Mouse (Mus musculus) A20 (cell line): ENCODE data around the gene Gtf3c5.

Experiments used
- DNase-seq: peaks from one replicate; pipeline ENCODE4 v3.0.0-alpha.2; 2011; ENCODE audit warnings: low read depth, low spot score

The Gtf3c5 gene

GRCm38 (mm10) chr2:28535263-28535540, 48.3 kb downstream of the Gtf3c5 start:
- peak; percentile 51 for DNase-seq

GRCm38 (mm10) chr2:28534436-28535262, 48.9 kb downstream of the Gtf3c5 start:
- DNase-seq, result peak; percentile 11

- DNase-seq, result no peak
Measured at GRCm38 (mm10) chr2:28533901-28534435, 49.6 kb downstream of the Gtf3c5 start.

GRCm38 (mm10) chr2:28532938-28533771, 50.4 kb downstream of the Gtf3c5 start:
- DNase-seq, result peak; percentile 85

- DNase-seq, result no peak
Measured at GRCm38 (mm10) chr2:28530311-28530710, 53.2 kb downstream of the Gtf3c5 start.

GRCm38 (mm10) chr2:28529856-28530255, 53.7 kb downstream of the Gtf3c5 start:
- no peak for DNase-seq

- no peak for DNase-seq
Measured at GRCm38 (mm10) chr2:28528354-28528730, 55.2 kb downstream of the Gtf3c5 start.

- no peak for DNase-seq
Measured at GRCm38 (mm10) chr2:28527436-28528353, 55.9 kb downstream of the Gtf3c5 start.

GRCm38 (mm10) chr2:28525943-28526876, 57.3 kb downstream of the Gtf3c5 start:
- DNase-seq, result peak; percentile 78

- DNase-seq, result peak; percentile 34
Measured at GRCm38 (mm10) chr2:28525219-28525942, 58.2 kb downstream of the Gtf3c5 start.

- no peak for DNase-seq
Measured at GRCm38 (mm10) chr2:28524406-28524805, 59.1 kb downstream of the Gtf3c5 start.

- DNase-seq, result no peak
Measured at GRCm38 (mm10) chr2:28523643-28524117, 59.9 kb downstream of the Gtf3c5 start.

- no peak for DNase-seq
Measured at GRCm38 (mm10) chr2:28522166-28522565, 61.4 kb downstream of the Gtf3c5 start.

- no peak for DNase-seq
Measured at GRCm38 (mm10) chr2:28521571-28522151, 61.9 kb downstream of the Gtf3c5 start.

GRCm38 (mm10) chr2:28520581-28520980, 63.0 kb downstream of the Gtf3c5 start:
- no peak for DNase-seq

- peak; percentile 22 for DNase-seq
Measured at GRCm38 (mm10) chr2:28518231-28518630, 65.3 kb downstream of the Gtf3c5 start.

- peak; percentile 81 for DNase-seq
Measured at GRCm38 (mm10) chr2:28517206-28517909, 66.2 kb downstream of the Gtf3c5 start.
